Mouse (Mus musculus) B cell, adult 2 months (primary cell): ENCODE results near the gene Serpini1.
A peak's percentile ranks its signal among the peaks of the same experiment; 100 is the strongest.
"Not testable (repeated sequence)": the region's sequence is repeated elsewhere in the genome, so short reads cannot be mapped to it uniquely, and the experiment has no call there.

Source experiments
- DNase-seq, 2 experiments: peaks; one replicate each; pipeline ENCODE4 v3.0.0; 2022

Gene Serpini1

GRCm38 (mm10) chr3:75639546-75639945 lies 82.2 kb downstream of the Serpini1 start:
- no peak for DNase-seq

DNA sequence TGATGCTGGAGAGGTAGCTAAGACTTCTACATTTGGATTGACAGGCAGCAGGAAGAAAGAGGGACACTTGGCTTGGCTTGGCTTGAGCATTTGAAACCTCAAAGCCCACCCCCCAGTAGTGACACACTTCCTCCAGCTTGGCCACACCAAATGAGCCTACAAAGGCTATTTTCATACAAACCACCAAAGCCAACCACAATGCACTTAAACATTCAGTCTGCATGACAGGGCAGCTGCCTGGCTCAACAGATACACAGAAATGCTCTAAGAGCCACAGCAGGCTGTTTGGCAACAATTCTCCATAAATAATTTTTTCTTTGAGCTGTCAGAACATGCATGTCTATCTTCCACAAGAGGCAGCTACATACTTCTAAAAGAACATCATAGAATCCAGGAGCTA lies 90.2 kb downstream of the Serpini1 start:
- DNase-seq = no peak

- DNase-seq = no peak
Observed at GRCm38 (mm10) chr3:75648226-75648625, 90.9 kb downstream of the Serpini1 start.

DNA sequence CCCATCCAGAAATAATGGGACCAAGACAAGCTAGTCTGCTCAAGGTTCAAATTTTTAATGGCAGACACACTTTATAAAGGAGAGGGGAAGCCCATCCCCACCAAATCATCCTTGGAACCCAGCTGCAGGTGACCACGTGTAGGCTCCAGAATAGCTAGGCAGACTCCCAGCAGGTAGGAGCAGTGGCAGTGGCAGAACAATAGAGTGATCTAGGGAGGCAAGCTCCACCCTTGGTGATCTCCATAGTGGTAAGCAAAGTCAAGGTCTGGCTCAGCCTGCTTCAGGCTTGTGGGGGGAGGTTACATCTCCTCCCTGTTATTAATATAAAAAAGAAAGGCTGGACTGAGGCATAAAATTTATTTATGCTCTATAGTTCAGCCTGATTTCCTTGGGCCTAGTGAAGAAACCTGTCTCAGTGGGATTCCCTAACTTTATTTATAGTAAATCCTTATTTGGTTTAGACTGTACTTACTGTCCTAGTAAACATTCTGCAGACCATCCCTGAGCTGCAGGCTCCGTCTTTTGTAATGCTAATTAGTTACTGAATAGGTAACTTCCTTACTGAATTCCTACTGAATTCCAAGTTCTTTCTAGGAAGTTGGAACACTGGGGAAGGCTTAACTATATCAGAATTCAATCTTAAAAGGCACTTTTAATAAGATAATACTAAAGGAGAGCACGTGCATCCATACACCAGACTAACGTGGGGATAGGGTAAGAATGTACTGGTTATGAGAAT lies 93.2 kb downstream of the Serpini1 start:
- not testable (repeated sequence) for DNase-seq

GRCm38 (mm10) chr3:75651603-75652115 lies 94.3 kb downstream of the Serpini1 start:
- no peak for DNase-seq

DNA sequence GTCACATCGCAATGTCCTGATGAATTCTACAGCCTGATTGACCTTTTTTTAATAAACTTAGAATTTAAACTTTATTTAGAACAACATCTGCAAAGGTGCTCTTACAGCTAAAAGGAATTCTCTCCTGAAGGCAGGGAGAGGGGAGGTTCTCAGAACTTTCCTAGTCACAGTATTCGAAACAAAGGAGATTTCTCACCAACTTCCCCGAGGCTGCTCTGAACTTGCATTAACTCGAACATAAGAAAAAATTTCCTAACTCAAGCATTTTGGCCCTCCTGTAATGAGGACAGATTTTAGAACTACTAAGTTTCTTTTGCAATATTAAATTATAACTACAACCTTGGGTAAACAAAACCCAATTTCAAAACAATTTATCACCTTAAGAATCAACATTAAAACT lies 96.6 kb downstream of the Serpini1 start:
- not testable (repeated sequence) for DNase-seq

GRCm38 (mm10) chr3:75655578-75656344 lies 98.4 kb downstream of the Serpini1 start:
- peak; percentile 35 to 43 for DNase-seq

DNA sequence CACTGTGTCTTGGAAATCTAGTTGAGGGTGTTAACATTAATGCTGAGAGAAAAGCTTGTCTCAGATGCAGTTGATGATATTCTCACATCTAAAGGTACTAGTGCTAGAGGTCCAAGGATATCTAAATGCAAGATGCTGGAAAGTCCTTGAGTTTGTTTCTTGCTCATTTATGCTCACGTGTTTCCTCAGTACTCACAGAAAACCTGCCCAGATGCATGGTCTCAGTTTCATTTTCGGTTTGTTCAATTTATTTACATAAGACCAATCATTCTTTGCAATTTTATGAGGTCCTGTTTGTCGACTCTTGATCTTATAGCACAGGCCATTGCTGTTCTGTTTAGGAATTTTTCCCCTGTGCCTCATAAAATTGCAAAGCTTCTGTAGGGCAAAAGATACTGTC lies 109.6 kb downstream of the Serpini1 start:
- no peak for DNase-seq

GRCm38 (mm10) chr3:75670425-75670824 lies 113.1 kb downstream of the Serpini1 start:
- no peak for DNase-seq

DNA sequence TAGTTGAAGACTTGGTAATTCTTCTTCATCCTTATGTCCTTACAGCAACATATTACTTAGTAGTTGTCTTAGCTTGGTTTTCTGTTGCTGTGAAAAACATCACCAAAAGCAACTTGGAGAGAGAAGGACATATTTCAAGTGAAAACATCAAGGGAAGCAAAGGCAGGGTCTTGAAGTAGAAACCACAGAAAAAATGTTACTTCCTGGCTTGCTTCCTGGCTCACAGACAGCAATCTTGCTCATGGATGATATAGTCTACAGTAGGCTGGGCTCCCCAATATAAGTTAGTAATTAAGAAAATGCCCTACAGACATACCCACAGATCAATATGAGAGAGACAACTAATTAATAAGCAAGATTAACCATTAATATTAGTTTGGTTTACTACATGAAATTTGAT lies 125.5 kb downstream of the Serpini1 start:
- DNase-seq = no peak

GRCm38 (mm10) chr3:75686775-75687174 lies 129.4 kb downstream of the Serpini1 start:
- DNase-seq = no peak

- DNase-seq = no peak
Observed at GRCm38 (mm10) chr3:75687187-75687825, 130.0 kb downstream of the Serpini1 start.

- no peak for DNase-seq
Observed at GRCm38 (mm10) chr3:75690321-75690720, 133.0 kb downstream of the Serpini1 start.

DNA sequence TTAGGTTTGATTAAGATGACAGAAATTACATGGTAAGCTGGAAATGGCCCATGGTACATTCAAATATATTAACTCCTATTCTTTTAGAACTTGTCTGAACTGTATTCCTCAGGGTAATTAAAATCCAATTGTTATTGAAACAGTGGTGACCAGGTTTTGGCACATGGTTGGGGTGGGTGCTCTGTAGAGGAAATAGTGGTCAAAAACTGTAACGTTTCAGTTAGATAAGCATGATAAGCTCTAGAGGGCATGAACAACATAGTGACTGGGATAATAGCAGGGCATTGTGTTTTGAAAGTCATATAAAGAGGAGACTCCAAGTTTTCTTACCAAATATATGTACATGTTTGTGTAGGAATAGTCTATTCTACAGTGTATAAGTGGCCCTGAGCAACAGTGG lies 134.7 kb downstream of the Serpini1 start:
- no peak for DNase-seq
